Mouse (Mus musculus) brain, embryonic 14.5 days (tissue): ENCODE measurements around the gene Hbq1b.
"Not testable (repeated sequence)": the region's sequence is repeated elsewhere in the genome, so short reads cannot be mapped to it uniquely, and the experiment has no call there.

Experiments used
- CTCF ChIP-seq: fragments of 200-500 bp; IDR thresholded peaks from 2 replicates; pipeline ENCODE4 v1.5.1; 2012; ENCODE audit warnings: inconsistent platforms, mild to moderate bottlenecking, moderate library complexity, borderline replicate concordance; ENCODE audit not compliant: insufficient read depth, insufficient read length; ENCODE audit errors: extremely low read depth
- POLR2A ChIP-seq: fragments of 200-500 bp; IDR thresholded peaks from 2 replicates; pipeline ENCODE4 v1.6.1; 2012; ENCODE audit warnings: mild to moderate bottlenecking, inconsistent platforms, borderline replicate concordance; ENCODE audit not compliant: poor library complexity, insufficient read depth, insufficient read length, severe bottlenecking; ENCODE audit errors: extremely low read depth

DNA sequence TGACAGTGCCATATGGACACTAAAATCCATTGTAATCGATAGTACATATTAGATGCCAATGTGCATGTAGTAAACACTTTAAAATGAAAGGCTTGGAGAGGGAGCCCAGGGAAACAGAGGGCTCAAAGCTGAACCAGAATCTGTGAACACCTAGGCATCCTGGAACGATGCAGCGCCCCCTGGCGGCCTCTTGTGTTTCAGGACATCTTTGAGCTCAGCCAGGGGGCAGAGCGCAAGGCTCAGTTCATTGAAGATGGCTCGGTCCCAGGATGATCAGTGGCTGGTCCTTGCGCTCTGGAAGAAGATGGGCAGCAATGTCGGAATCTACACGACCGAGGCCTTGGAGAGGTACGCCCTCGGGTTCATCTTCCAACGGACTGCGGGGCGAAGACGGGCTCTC, 13.1 kb downstream of the Hbq1b start, which contains the start of gene Hbq1a:
- TF ChIP-seq POLR2A, result not testable (repeated sequence)
- peak; percentile 67 for TF ChIP-seq CTCF
